Mouse (Mus musculus) MEL (cell line): ENCODE data around the gene Meaf6. TPM values are rescaled to one million over a fixed set of nuclear protein-coding genes. Genes with fewer than 3 reads are reported as not detected.
A peak's percentile ranks its signal among the peaks of the same experiment; 100 is the strongest.

Experiments used
- DNase-seq: peaks from one replicate; pipeline ENCODE4 v3.0.0; 2011; ENCODE audit warnings: low read depth, low spot score
- H3K27ac ChIP-seq: 2 replicates; pipeline ENCODE4 v1.5.1; 2012; ENCODE audit warnings: low read depth, mild to moderate bottlenecking, control low read depth, low read length, moderate library complexity; ENCODE audit not compliant: control insufficient read depth
- H3K27me3 ChIP-seq, 2 experiments: fragments of 150-350 bp in 1 of 2; sonication (generic) in 1 of 2; 2 replicates each; pipeline ENCODE4 v1.6.1; 2012; ENCODE audit warnings: low read length in 2 of 2, mild to moderate bottlenecking in 2 of 2, improper control_type of control experiment in 1 of 2, moderate library complexity in 1 of 2; ENCODE audit not compliant: insufficient read depth in 2 of 2, control insufficient read depth in 1 of 2
- H3K36me3 ChIP-seq, 2 experiments: 2 replicates each; pipeline ENCODE4 v1.6.1; 2012 to 2014; ENCODE audit warnings: low read length in 2 of 2, improper control_type of control experiment in 1 of 2, inconsistent platforms in 1 of 2, mild to moderate bottlenecking in 1 of 2; ENCODE audit not compliant: insufficient read depth in 2 of 2, control insufficient read depth in 1 of 2
- H3K4me1 ChIP-seq, 2 experiments: fragments of 150-350 bp in 1 of 2; sonication (generic) in 1 of 2; 2 replicates each; pipeline ENCODE4 v1.6.1; 2012; ENCODE audit warnings: low read length in 2 of 2, improper control_type of control experiment in 1 of 2, mild to moderate bottlenecking in 1 of 2; ENCODE audit not compliant: insufficient read depth in 2 of 2, control insufficient read depth in 1 of 2
- H3K4me3 ChIP-seq, 2 experiments: fragments of 150-350 bp in 1 of 2; sonication (generic) in 1 of 2; 2 replicates each; pipeline ENCODE4 v1.5.1; 2012; ENCODE audit warnings: low read depth in 2 of 2, low read length in 2 of 2, mild to moderate bottlenecking in 2 of 2, moderate library complexity in 2 of 2, control low read depth in 1 of 2, improper control_type of control experiment in 1 of 2; ENCODE audit not compliant: control insufficient read depth in 1 of 2, insufficient read depth in 1 of 2
- H3K79me2 ChIP-seq: 2 replicates; pipeline ENCODE4 v1.6.1; 2012; ENCODE audit warnings: mild to moderate bottlenecking, low read length, moderate library complexity; ENCODE audit not compliant: control insufficient read depth, poor library complexity, insufficient read depth
- H3K9ac ChIP-seq: 2 replicates; pipeline ENCODE4 v1.6.1; 2012; ENCODE audit warnings: low read depth, mild to moderate bottlenecking, control low read depth, low read length, moderate library complexity; ENCODE audit not compliant: control insufficient read depth, poor library complexity, severe bottlenecking
- H3K9me3 ChIP-seq: fragments of 150-350 bp; sonication (generic); replicated peaks from 2 replicates; pipeline ENCODE4 v1.6.1; 2012; ENCODE audit warnings: mild to moderate bottlenecking, low read length, improper control_type of control experiment, moderate library complexity; ENCODE audit not compliant: insufficient read depth
- CTCF ChIP-seq, 3 experiments: IDR thresholded peaks in 2 of 3; conservative IDR thresholded peaks in 1 of 3; 2 replicates each; pipeline ENCODE4 v1.5.1; 2011 to 2012; ENCODE audit warnings: low read length in 3 of 3, low read depth in 2 of 3, mild to moderate bottlenecking in 2 of 3, improper control_type of control experiment in 1 of 3, inconsistent platforms in 1 of 3, mixed read lengths in 1 of 3, moderate library complexity in 1 of 3; ENCODE audit not compliant: control insufficient read depth in 1 of 3, insufficient read depth in 1 of 3, poor library complexity in 1 of 3, severe bottlenecking in 1 of 3
- ELF1 ChIP-seq: IDR thresholded peaks from 2 replicates; pipeline ENCODE4 v1.6.1; 2014; ENCODE audit warnings: low read depth, mild to moderate bottlenecking, inconsistent platforms, low read length, improper control_type of control experiment, moderate library complexity
- EP300 ChIP-seq, 2 experiments: IDR thresholded peaks; 2 replicates each; pipeline ENCODE4 v1.6.1; 2011; ENCODE audit warnings: improper control_type of control experiment in 2 of 2, low read length in 2 of 2, low read depth in 1 of 2, mild to moderate bottlenecking in 1 of 2
- ETS1 ChIP-seq: IDR thresholded peaks from 2 replicates; pipeline ENCODE4 v1.6.1; 2012; ENCODE audit warnings: low read depth, mild to moderate bottlenecking, inconsistent platforms, low read length, improper control_type of control experiment, moderate library complexity
- HCFC1 ChIP-seq: IDR thresholded peaks from 2 replicates; pipeline ENCODE4 v1.6.1; 2012; ENCODE audit warnings: low read depth, mild to moderate bottlenecking, inconsistent platforms, low read length, improper control_type of control experiment, moderate library complexity
- MAFK ChIP-seq: IDR thresholded peaks from 2 replicates; pipeline ENCODE4 v1.6.1; 2011; ENCODE audit warnings: low read depth, mild to moderate bottlenecking, low read length, improper control_type of control experiment, borderline replicate concordance
- MAZ ChIP-seq: IDR thresholded peaks from 2 replicates; pipeline ENCODE4 v1.6.1; 2012; ENCODE audit warnings: low read depth, mild to moderate bottlenecking, inconsistent platforms, low read length, improper control_type of control experiment
- MXI1 ChIP-seq: IDR thresholded peaks from 2 replicates; pipeline ENCODE4 v1.6.1; 2011; ENCODE audit warnings: mild to moderate bottlenecking, low read depth, low read length, improper control_type of control experiment
- NRF1 ChIP-seq: IDR thresholded peaks from 2 replicates; pipeline ENCODE4 v1.6.1; 2014; ENCODE audit warnings: low read depth, mild to moderate bottlenecking, inconsistent platforms, low read length, improper control_type of control experiment, moderate library complexity; ENCODE audit not compliant: poor library complexity, insufficient read depth, severe bottlenecking
- RAD21 ChIP-seq: IDR thresholded peaks from 2 replicates; pipeline ENCODE4 v1.6.1; 2011; ENCODE audit warnings: mild to moderate bottlenecking, low read depth, low read length, improper control_type of control experiment
- RCOR1 ChIP-seq: IDR thresholded peaks from 2 replicates; pipeline ENCODE4 v1.6.1; 2012; ENCODE audit warnings: low read depth, mild to moderate bottlenecking, inconsistent platforms, low read length, improper control_type of control experiment
- SMC3 ChIP-seq: IDR thresholded peaks from 2 replicates; pipeline ENCODE4 v1.6.1; 2011; ENCODE audit warnings: low read depth, low read length, improper control_type of control experiment
- TAL1 ChIP-seq: IDR thresholded peaks from 2 replicates; pipeline ENCODE4 v1.6.1; 2012; ENCODE audit warnings: mild to moderate bottlenecking, inconsistent platforms, low read length, moderate library complexity, mixed read lengths
- TBP ChIP-seq: IDR thresholded peaks from 2 replicates; pipeline ENCODE4 v1.8.0; 2011; ENCODE audit warnings: low read depth, low read length, improper control_type of control experiment
- polyA plus RNA-seq, 2 experiments: library from polyadenylated mRNA; stranded (reverse) in 1 of 2; unstranded in 1 of 2; fragments of >175 nt in 1 of 2; fragments of >200 nt in 1 of 2; gene quantifications; 2 replicates each; pipeline versions ENCODE4 v1.2.1 to v1.2.4; 2012; ENCODE audit warnings: low replicate concordance in 2 of 2, low read depth in 1 of 2; ENCODE audit not compliant: insufficient read length in 2 of 2, insufficient read depth in 1 of 2, missing spikeins in 1 of 2
- total RNA-seq: library from RNA; depleted of rRNA; stranded (reverse); fragments of 300-350 nt; gene quantifications from 2 replicates; pipeline ENCODE4 v1.2.3, GENCODE M21; 2012

Meaf6 gene
- total and polyA plus RNA-seq, 3 experiments = 34.9 to 46.7 TPM; not detected in 1

DNA sequence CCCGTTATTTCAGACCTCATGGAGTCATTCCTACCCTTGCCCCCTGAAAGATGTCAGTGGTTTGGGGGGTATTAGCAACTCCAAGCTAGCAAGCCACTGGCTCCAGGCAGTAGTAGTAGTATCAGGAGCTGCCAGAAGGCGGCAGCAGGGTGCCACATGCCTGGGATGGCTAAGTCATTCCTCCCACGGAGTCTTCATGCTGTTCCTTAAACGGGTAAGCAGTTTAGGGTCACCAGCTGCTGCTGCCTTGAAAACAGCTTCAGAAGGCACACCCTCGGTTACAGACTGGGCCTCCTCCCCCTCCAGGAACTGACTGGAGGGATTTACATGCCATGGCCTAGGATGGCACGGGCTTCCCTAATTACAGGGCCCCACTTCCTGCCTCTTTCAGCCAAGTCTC lies 29.7 kb downstream of the Meaf6 start (continued):
- TF ChIP-seq TAL1 = no peak

DNA sequence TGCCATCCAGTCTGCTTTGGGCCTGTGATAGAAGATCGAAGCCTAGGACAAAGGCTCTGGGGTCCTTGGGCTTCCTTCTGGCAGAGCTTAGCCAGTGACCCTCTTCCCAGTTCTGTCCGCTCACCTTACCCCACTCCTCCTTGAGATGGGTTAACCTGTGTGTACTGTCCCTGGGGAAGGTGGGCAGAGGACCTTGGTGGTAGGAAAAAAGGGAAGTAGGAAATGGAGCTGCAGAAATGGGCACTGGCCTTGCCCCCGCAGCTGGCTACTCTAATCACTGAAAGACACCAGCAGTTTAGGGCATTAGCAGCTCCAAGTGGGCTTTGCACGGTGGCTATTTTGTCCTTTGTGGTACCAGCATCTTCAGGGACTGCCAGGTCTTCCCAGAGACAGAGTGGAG lies 30.1 kb downstream of the Meaf6 start:
- Histone ChIP-seq H3K4me3 (no peak overlapping the region), H3K27me3 (no peaks in the 10 kb centered on the region), H3K27ac (no peak overlapping the region), H3K9me3 (no peaks in the 10 kb centered on the region), H3K9ac (peak overlapping the region; percentile 28; the same call in 1 of the 2 replicates), H3K4me1 (peaks cover 10 to 33% of the 10 kb centered on the region in 2 experiments), H3K79me2 (no peaks in the 10 kb centered on the region), H3K36me3 (peaks cover 0 to 19% of the 10 kb centered on the region in 2 experiments; a peak in 2 of 4 replicates)
- TF ChIP-seq RCOR1 = no peak
- TF ChIP-seq CTCF (IDR thresholded peaks at IDR 0.05 in 2 of 3, conservative IDR thresholded peaks at IDR 0.05 in 1 of 3; ENCODE audit: control insufficient read depth in 1 of 3, insufficient read depth in 1 of 3, low read depth in 2 of 3, low read length in 3 of 3, poor library complexity in 1 of 3, severe bottlenecking in 1 of 3) = no peak
- TF ChIP-seq ELF1 = no peak
- no peak for TF ChIP-seq MAZ
- TF ChIP-seq EP300 (IDR thresholded peaks at IDR 0.05; ENCODE audit: low read depth in 1 of 2, low read length in 2 of 2) = no peak
- no peak for TF ChIP-seq TBP
- no peak for TF ChIP-seq ETS1
- no peak for TF ChIP-seq MXI1
- no peak for TF ChIP-seq RAD21
- no peak for TF ChIP-seq NRF1
- DNase-seq = peak; percentile 21

DNA sequence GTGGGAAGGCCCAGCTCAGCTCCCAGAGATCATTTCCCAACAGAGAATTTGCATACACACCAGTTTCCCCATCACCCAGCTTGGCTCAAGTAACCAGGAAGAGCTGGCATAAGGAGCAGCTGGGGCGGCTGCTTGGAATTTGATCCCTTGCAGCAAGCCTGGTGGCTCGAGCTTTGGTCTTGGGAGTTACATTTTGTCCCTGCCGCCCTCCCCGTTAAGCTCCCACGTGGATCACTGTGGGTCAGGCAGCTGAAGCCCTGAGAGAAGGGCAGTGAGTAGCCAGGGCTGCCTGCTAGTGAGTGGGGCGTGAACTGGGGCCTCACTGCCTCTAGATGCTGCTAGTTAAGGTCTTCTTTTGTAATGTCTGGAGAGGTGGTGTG lies 30.8 kb downstream of the Meaf6 start:
- Histone ChIP-seq H3K4me3 (no peak overlapping the region), H3K27ac (peak overlapping the region; percentile 73), H3K4me1 (peaks cover 10 to 33% of the 10 kb centered on the region in 2 experiments)
- TF ChIP-seq ETS1 (no peak; the same call in 1 of the 2 replicates), ELF1 (no peak), MAFK (no peak), SMC3 (no peak), HCFC1 (no peak)
- TF ChIP-seq, all 39 proteins: peak for 0
- no peak for DNase-seq
- H3K9me3 ChIP-seq = no peaks in the 10 kb centered on the region
- H3K9ac ChIP-seq = peak overlapping the region; percentile 44
- H3K27me3 ChIP-seq = no peaks in the 10 kb centered on the region
- H3K36me3 ChIP-seq = peaks cover 0 to 19% of the 10 kb centered on the region in 2 experiments; a peak in 2 of 4 replicates
- H3K79me2 ChIP-seq = no peaks in the 10 kb centered on the region
